8 mouse cellular contexts compared by ENCODE assay signal in genomic region chr7:141131904-141132755, GRCm38 (mm10). TPM values are rescaled to one million over a fixed set of nuclear protein-coding genes. Genes with fewer than 3 reads are reported as not detected.
A peak's percentile ranks its signal among the peaks of the same experiment; 100 is the strongest.
DNase-seq lines count a peak whose midpoint lies in the region; ATAC-seq and TF ChIP-seq lines count a peak whose summit lies in the region.

No protein-coding gene starts in this region.

- no peaks in the 10 kb centered on the region for H3K9me3 ChIP-seq in lung, embryonic 15.5 days
- H3K9me3 ChIP-seq in forebrain, embryonic 12.5 days, result no peaks in the 10 kb centered on the region
- H3K9me3 ChIP-seq in limb, embryonic 15.5 days, result no peaks in the 10 kb centered on the region

- H3K4me3 ChIP-seq in lung, embryonic 15.5 days, result peak overlapping the region; percentile 67
- H3K4me3 ChIP-seq in forebrain, embryonic 12.5 days (replicated peaks), result peak overlapping the region; percentile 82
- H3K4me3 ChIP-seq in limb, embryonic 15.5 days, result peak overlapping the region; percentile 96
- peak overlapping the region; percentile 77 for H3K4me3 ChIP-seq in small intestine, adult 2 months (ENCODE audit: low read depth, low read length)

- no peaks in the 10 kb centered on the region for H3K27me3 ChIP-seq in lung, embryonic 15.5 days
- H3K27me3 ChIP-seq in forebrain, embryonic 12.5 days, result no peaks in the 10 kb centered on the region
- no peaks in the 10 kb centered on the region for H3K27me3 ChIP-seq in limb, embryonic 15.5 days
- H3K27me3 ChIP-seq in small intestine, adult 2 months (ENCODE audit: control insufficient read depth, insufficient read depth, low read length), result no peaks in the 10 kb centered on the region

- DNase-seq in lung, postnatal 36 days, result no peak
- no peak for DNase-seq in thymus, postnatal 0 days (ENCODE audit: low spot score)
- no peak for DNase-seq in gastrocnemius, postnatal 10 days

- no peak for TF ChIP-seq POLR2A in small intestine, adult 2 months (IDR thresholded peaks at IDR 0.05; ENCODE audit: low read depth, low read length)

- no peak for ATAC-seq in lung, embryonic 15.5 days (ENCODE audit: borderline replicate concordance, extremely low read depth, low FRiP score, low TSS enrichment)
- no peak for ATAC-seq in forebrain, embryonic 12.5 days (ENCODE audit: low FRiP score)
- ATAC-seq in limb, embryonic 15.5 days (ENCODE audit: insufficient number of reproducible peaks, low FRiP score, low TSS enrichment, low read depth), result no peak
- ATAC-seq in activated CD4-positive, CD25-positive, alpha-beta regulatory T cell, adult 4 months, result no peak

- no peak overlapping the region for H3K27ac ChIP-seq in lung, embryonic 15.5 days
- H3K27ac ChIP-seq in forebrain, embryonic 12.5 days, result 0 out of 2 replicates have a peak overlapping the region, but pooled peaks have one; percentile 74
- H3K27ac ChIP-seq in limb, embryonic 15.5 days, result peak overlapping the region; percentile 81; the same call in 1 of the 2 replicates
- no peak overlapping the region for H3K27ac ChIP-seq in small intestine, adult 2 months (ENCODE audit: insufficient read depth, low read depth, low read length)

- no peak for TF ChIP-seq CTCF in small intestine, adult 2 months (IDR thresholded peaks at IDR 0.05; ENCODE audit: extremely low read depth, insufficient read length, insufficient replicate concordance, low read depth, low read length)

- H3K4me1 ChIP-seq in lung, embryonic 15.5 days, result peaks cover 16% of the 10 kb centered on the region
- peaks cover 15% of the 10 kb centered on the region for H3K4me1 ChIP-seq in forebrain, embryonic 12.5 days
- H3K4me1 ChIP-seq in limb, embryonic 15.5 days, result peaks cover 16% of the 10 kb centered on the region
- peaks cover 9% of the 10 kb centered on the region; the same call in 1 of the 2 replicates for H3K4me1 ChIP-seq in small intestine, adult 2 months (ENCODE audit: control insufficient read depth, insufficient read depth, insufficient read length, low read length)

- peak overlapping the region; percentile 83 for H3K9ac ChIP-seq in lung, embryonic 15.5 days
- H3K9ac ChIP-seq in forebrain, embryonic 12.5 days, result peak overlapping the region; percentile 88
- H3K9ac ChIP-seq in limb, embryonic 15.5 days, result peak overlapping the region; percentile 93

- WGBS in lung, embryonic 15.5 days, result 49% methylated on average over 12 of the region's 12 CpGs
- WGBS in forebrain, embryonic 12.5 days, result 59% methylated on average over 12 of the region's 12 CpGs
- 57% methylated on average over 12 of the region's 12 CpGs for WGBS in limb, embryonic 15.5 days
- WGBS in small intestine, adult 2 months, result 58% methylated on average over 12 of the region's 12 CpGs

- H3K36me3 ChIP-seq in lung, embryonic 15.5 days, result peaks cover 21% of the 10 kb centered on the region
- peaks cover 21% of the 10 kb centered on the region for H3K36me3 ChIP-seq in forebrain, embryonic 12.5 days (replicated peaks)
- H3K36me3 ChIP-seq in limb, embryonic 15.5 days, result peaks cover 24% of the 10 kb centered on the region
- H3K36me3 ChIP-seq in small intestine, adult 2 months (ENCODE audit: control insufficient read depth, insufficient read depth, low read length), result peaks cover 14% of the 10 kb centered on the region

- peak overlapping the region; percentile 74 for H3K4me2 ChIP-seq in lung, embryonic 15.5 days
- H3K4me2 ChIP-seq in forebrain, embryonic 12.5 days, result peak overlapping the region; percentile 82
- H3K4me2 ChIP-seq in limb, embryonic 15.5 days, result peak overlapping the region; percentile 77

RNA-seq across cellular contexts. Expression of gene Ptdss2, which starts 9.9 kb away (rescaled TPM):
- polyA plus RNA-seq in lung, embryonic 15.5 days (2015; fragmentation: Nextera tagmentation; extraction: Ambion mirVana), result 70.1 and 70.6 TPM in 2 replicates
- polyA plus RNA-seq in forebrain, embryonic 12.5 days (2016; fragmentation: Nextera tagmentation; extraction: Ambion mirVana), result 63.5 and 64.9 TPM in 2 replicates
- polyA plus RNA-seq in limb, embryonic 15.5 days (2015; fragmentation: Nextera tagmentation; extraction: Ambion mirVana), result 69.4 and 70.0 TPM in 2 replicates
- polyA plus RNA-seq in small intestine, adult 2 months (2012; rRNA removed), result 17.5 and 26.3 TPM in 2 replicates
- 1 to 10 TPM; 5.2 to 5.3 TPM for polyA plus RNA-seq in activated CD4-positive, CD25-positive, alpha-beta regulatory T cell, adult 4 months (2017; shearing (Covaris generic))
- 25.5 and 28.8 TPM in 2 replicates for polyA plus RNA-seq in thymus, postnatal 0 days (2015; fragmentation: Nextera tagmentation; extraction: Ambion mirVana)
- total RNA-seq in gastrocnemius, postnatal 10 days (2021), result 10 to 100 TPM; 16.8 to 18.0 TPM

RNA-seq across cellular contexts. Expression of gene Ano9, which starts 14.5 kb away (rescaled TPM):
- polyA plus RNA-seq in lung, embryonic 15.5 days (2015; fragmentation: Nextera tagmentation; extraction: Ambion mirVana), result 6.4 and 6.5 TPM in 2 replicates
- polyA plus RNA-seq in forebrain, embryonic 12.5 days (2016; fragmentation: Nextera tagmentation; extraction: Ambion mirVana), result 0.31 and 0.37 TPM in 2 replicates
- 23.4 and 24.1 TPM in 2 replicates for polyA plus RNA-seq in limb, embryonic 15.5 days (2015; fragmentation: Nextera tagmentation; extraction: Ambion mirVana)
- polyA plus RNA-seq in small intestine, adult 2 months (2012; rRNA removed), result 38.2 and 74.3 TPM in 2 replicates
- polyA plus RNA-seq in activated CD4-positive, CD25-positive, alpha-beta regulatory T cell, adult 4 months (2017; shearing (Covaris generic)), result not detected
- polyA plus RNA-seq in thymus, postnatal 0 days (2015; fragmentation: Nextera tagmentation; extraction: Ambion mirVana), result 0.18 and 0.33 TPM in 2 replicates
- not detected for total RNA-seq in gastrocnemius, postnatal 10 days (2021)

RNA-seq across cellular contexts. Expression of gene Sigirr, which starts 31.8 kb away (rescaled TPM):
- 12.8 and 15.1 TPM in 2 replicates for polyA plus RNA-seq in lung, embryonic 15.5 days (2015; fragmentation: Nextera tagmentation; extraction: Ambion mirVana)
- polyA plus RNA-seq in forebrain, embryonic 12.5 days (2016; fragmentation: Nextera tagmentation; extraction: Ambion mirVana), result 1.3 and 1.5 TPM in 2 replicates
- 3.3 and 3.8 TPM in 2 replicates for polyA plus RNA-seq in limb, embryonic 15.5 days (2015; fragmentation: Nextera tagmentation; extraction: Ambion mirVana)
- 19.8 and 38.3 TPM in 2 replicates for polyA plus RNA-seq in small intestine, adult 2 months (2012; rRNA removed)
- polyA plus RNA-seq in activated CD4-positive, CD25-positive, alpha-beta regulatory T cell, adult 4 months (2017; shearing (Covaris generic)), result 100 to 1,000 TPM; 163 to 179 TPM
- 45.9 and 51.9 TPM in 2 replicates for polyA plus RNA-seq in thymus, postnatal 0 days (2015; fragmentation: Nextera tagmentation; extraction: Ambion mirVana)
- 1 to 10 TPM; 2.4 to 2.6 TPM for total RNA-seq in gastrocnemius, postnatal 10 days (2021)

RNA-seq across cellular contexts. Expression of gene Rnh1, which starts 40.5 kb away (rescaled TPM):
- 143 and 152 TPM in 2 replicates for polyA plus RNA-seq in lung, embryonic 15.5 days (2015; fragmentation: Nextera tagmentation; extraction: Ambion mirVana)
- 47.2 and 49.7 TPM in 2 replicates for polyA plus RNA-seq in forebrain, embryonic 12.5 days (2016; fragmentation: Nextera tagmentation; extraction: Ambion mirVana)
- 279 and 294 TPM in 2 replicates for polyA plus RNA-seq in limb, embryonic 15.5 days (2015; fragmentation: Nextera tagmentation; extraction: Ambion mirVana)
- 113 and 162 TPM in 2 replicates for polyA plus RNA-seq in small intestine, adult 2 months (2012; rRNA removed)
- 100 to 1,000 TPM; 117 to 127 TPM for polyA plus RNA-seq in activated CD4-positive, CD25-positive, alpha-beta regulatory T cell, adult 4 months (2017; shearing (Covaris generic))
- polyA plus RNA-seq in thymus, postnatal 0 days (2015; fragmentation: Nextera tagmentation; extraction: Ambion mirVana), result 71.2 and 72.2 TPM in 2 replicates
- total RNA-seq in gastrocnemius, postnatal 10 days (2021), result 10 to 100 TPM; 52.9 to 56.0 TPM

RNA-seq across cellular contexts. Expression of gene Pkp3, which starts 54.1 kb away (rescaled TPM):
- polyA plus RNA-seq in lung, embryonic 15.5 days (2015; fragmentation: Nextera tagmentation; extraction: Ambion mirVana), result 14.6 and 15.2 TPM in 2 replicates
- 1.3 and 1.5 TPM in 2 replicates for polyA plus RNA-seq in forebrain, embryonic 12.5 days (2016; fragmentation: Nextera tagmentation; extraction: Ambion mirVana)
- polyA plus RNA-seq in limb, embryonic 15.5 days (2015; fragmentation: Nextera tagmentation; extraction: Ambion mirVana), result 150 and 151 TPM in 2 replicates
- 87.5 and 236 TPM in 2 replicates for polyA plus RNA-seq in small intestine, adult 2 months (2012; rRNA removed)
- 100 to 1,000 TPM; 365 to 380 TPM for polyA plus RNA-seq in activated CD4-positive, CD25-positive, alpha-beta regulatory T cell, adult 4 months (2017; shearing (Covaris generic))
- polyA plus RNA-seq in thymus, postnatal 0 days (2015; fragmentation: Nextera tagmentation; extraction: Ambion mirVana), result 45.1 and 47.8 TPM in 2 replicates
- total RNA-seq in gastrocnemius, postnatal 10 days (2021), result not detected

Comparison
In these comparisons a context has a peak if more than half of its experiments do, and no peak if none do; other contexts are left out.
1. H3K27ac ChIP-seq: peak in forebrain, embryonic 12.5 days (single experiment) and limb, embryonic 15.5 days (single experiment); none in lung, embryonic 15.5 days (single experiment) and small intestine, adult 2 months (single experiment).
2. Peak in every context shown above with its lines, with median percentiles within 50 percentile points of each other: H3K4me2 ChIP-seq, H3K4me3 ChIP-seq and H3K9ac ChIP-seq.